Mouse (Mus musculus) liver, embryonic 14.5 days (tissue): ENCODE results near the gene Slc6a11.

Experiments
- CTCF ChIP-seq: IDR thresholded peaks from 2 replicates; pipeline ENCODE4 v1.5.1; 2016; ENCODE audit warnings: antibody characterized with exemption, low read depth, control low read depth
- EP300 ChIP-seq: IDR thresholded peaks from 2 replicates; pipeline ENCODE4 v1.6.1; 2016; ENCODE audit warnings: antibody characterized with exemption, low read depth

DNA sequence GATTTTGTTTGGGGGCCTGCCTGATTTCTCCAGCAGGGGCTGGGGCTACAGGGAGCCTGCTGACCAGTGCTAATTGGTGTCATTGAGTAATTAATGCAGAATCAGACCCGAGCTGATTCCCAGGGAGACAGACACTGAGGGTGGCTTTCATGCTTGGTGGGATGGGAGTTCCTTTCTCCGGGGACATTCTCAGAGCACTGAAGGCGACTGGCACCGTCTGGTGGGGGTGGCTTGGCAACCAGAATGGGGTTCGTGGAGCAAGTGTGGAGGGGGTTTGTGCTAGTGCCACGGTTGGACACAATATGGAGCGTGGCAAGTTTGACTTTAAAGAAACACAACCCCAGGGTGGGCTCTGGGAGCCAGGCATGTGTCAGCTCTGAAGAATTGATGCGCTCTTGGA, 29.7 kb downstream of the Slc6a11 start:
- TF ChIP-seq CTCF = no peak
- TF ChIP-seq EP300 = no peak
